Mouse (Mus musculus) embryo, embryonic 9.5 days (tissue): Measurements from ENCODE around the gene BC025920.

Experiments used
- DNase-seq: peaks from one replicate; pipeline ENCODE4 v3.0.0-alpha.2; 2017; ENCODE audit errors: extremely low spot score

Gene BC025920

GRCm38 (mm10) chr10:81605974-81606751 is at the start of gene BC025920:
TSS of gene BC025920 (plus strand) at chr10:81606270.
- DNase-seq = peak; percentile 94

- DNase-seq = no peak
Measured at GRCm38 (mm10) chr10:81556282-81556681, 49.8 kb upstream of the BC025920 start.

GRCm38 (mm10) chr10:81557491-81557890 is 48.6 kb upstream of the BC025920 start:
- DNase-seq = no peak

GRCm38 (mm10) chr10:81559163-81559626 is 46.9 kb upstream of the BC025920 start, which contains the start of gene Aes:
TSS of gene Aes (plus strand) at chr10:81559488.
- DNase-seq = no peak

GRCm38 (mm10) chr10:81559627-81560539 is 46.2 kb upstream of the BC025920 start:
- DNase-seq = no peak

- no peak for DNase-seq
Measured at GRCm38 (mm10) chr10:81560719-81561459, 45.2 kb upstream of the BC025920 start.

- no peak for DNase-seq
Measured at GRCm38 (mm10) chr10:81562411-81562810, 43.7 kb upstream of the BC025920 start.

- DNase-seq = no peak
Measured at GRCm38 (mm10) chr10:81563481-81563880, 42.6 kb upstream of the BC025920 start.

GRCm38 (mm10) chr10:81564216-81564615 is 41.9 kb upstream of the BC025920 start:
- DNase-seq = peak; percentile 80

- DNase-seq = no peak
Measured at GRCm38 (mm10) chr10:81564734-81565133, 41.3 kb upstream of the BC025920 start.

- DNase-seq = no peak
Measured at GRCm38 (mm10) chr10:81565257-81566228, 40.5 kb upstream of the BC025920 start.

- DNase-seq = no peak
Measured at GRCm38 (mm10) chr10:81568381-81569191, 37.5 kb upstream of the BC025920 start.

GRCm38 (mm10) chr10:81569507-81570237 is 36.4 kb upstream of the BC025920 start:
- no peak for DNase-seq

GRCm38 (mm10) chr10:81570238-81570800 is 35.8 kb upstream of the BC025920 start:
- no peak for DNase-seq

- DNase-seq = peak; percentile 97
Measured at GRCm38 (mm10) chr10:81570831-81571500, 35.1 kb upstream of the BC025920 start.

- peak; percentile 98 for DNase-seq
Measured at GRCm38 (mm10) chr10:81571501-81571876, 34.6 kb upstream of the BC025920 start.

GRCm38 (mm10) chr10:81572133-81572671 is 33.9 kb upstream of the BC025920 start:
- DNase-seq = no peak

GRCm38 (mm10) chr10:81572975-81573374 is 33.1 kb upstream of the BC025920 start:
- DNase-seq = no peak
